Mouse (Mus musculus) forebrain, embryonic 11.5 days (tissue): ENCODE measurements around the gene Mapk8ip1. TPM values are rescaled to one million over a fixed set of nuclear protein-coding genes. Genes with fewer than 3 reads are reported as not detected.

Source experiments
- ATAC-seq: fragments of 200-750 bp; cut with Nextera tagmentation; replicated peaks from 2 replicates; pipeline ENCODE4 v1.8.0; 2017; ENCODE audit warnings: moderate TSS enrichment; ENCODE audit not compliant: low FRiP score
- DNase-seq: peaks from one replicate; pipeline ENCODE4 v3.0.0-alpha.2; 2017; ENCODE audit warnings: low spot score
- H3K27ac ChIP-seq: fragments of 300-500 bp; sonication (generic); 2 replicates; pipeline ENCODE4 v1.5.1; 2014; ENCODE audit warnings: low read depth, low read length
- H3K27me3 ChIP-seq: fragments of 300-500 bp; sonication (generic); 2 replicates; pipeline ENCODE4 v1.6.1; 2014; ENCODE audit warnings: mild to moderate bottlenecking, low read length, mixed read lengths; ENCODE audit not compliant: control insufficient read depth, insufficient read depth
- H3K36me3 ChIP-seq: fragments of 300-500 bp; sonication (generic); 2 replicates; pipeline ENCODE4 v1.6.1; 2014; ENCODE audit warnings: mild to moderate bottlenecking, low read length, moderate library complexity, mixed read lengths; ENCODE audit not compliant: control insufficient read depth, insufficient read depth
- H3K4me1 ChIP-seq: fragments of 300-500 bp; sonication (generic); replicated peaks from 2 replicates; pipeline ENCODE4 v1.6.1; 2014; ENCODE audit warnings: low read length, mixed read lengths; ENCODE audit not compliant: control insufficient read depth, insufficient read depth
- H3K4me2 ChIP-seq: fragments of 300-500 bp; sonication (generic); 2 replicates; pipeline ENCODE4 v1.6.1; 2014; ENCODE audit warnings: low read depth, mild to moderate bottlenecking, low read length, moderate library complexity, mixed read lengths; ENCODE audit not compliant: severe bottlenecking
- H3K4me3 ChIP-seq: fragments of 300-500 bp; sonication (generic); 2 replicates; pipeline ENCODE4 v1.5.1; 2014; ENCODE audit warnings: low read depth, low read length
- H3K9ac ChIP-seq: fragments of 300-500 bp; sonication (generic); 2 replicates; pipeline ENCODE4 v1.6.1; 2014; ENCODE audit warnings: low read length
- H3K9me3 ChIP-seq: fragments of 300-500 bp; sonication (generic); 2 replicates; pipeline ENCODE4 v1.6.1; 2016; ENCODE audit warnings: low read length, mixed read lengths; ENCODE audit not compliant: control insufficient read depth
- WGBS: fragments of 180-500 bp; shearing (Covaris S2); extraction: QIAGEN DNeasy Blood & Tissue Kit; methylation state at CpG from one replicate; pipeline ENCODE4 v1.1.7; 2014; 5-methylcytosine and 5-hydroxymethylcytosine counted together
- polyA plus RNA-seq: library from polyadenylated mRNA; unstranded; fragments of >200 nt; fragmentation: Nextera tagmentation; extraction: Ambion mirVana; gene quantifications from 2 replicates; pipeline ENCODE4 v1.2.1, GENCODE M21; 2014

The Mapk8ip1 gene
- 35.9 and 41.4 TPM in 2 replicates for polyA plus RNA-seq

DNA sequence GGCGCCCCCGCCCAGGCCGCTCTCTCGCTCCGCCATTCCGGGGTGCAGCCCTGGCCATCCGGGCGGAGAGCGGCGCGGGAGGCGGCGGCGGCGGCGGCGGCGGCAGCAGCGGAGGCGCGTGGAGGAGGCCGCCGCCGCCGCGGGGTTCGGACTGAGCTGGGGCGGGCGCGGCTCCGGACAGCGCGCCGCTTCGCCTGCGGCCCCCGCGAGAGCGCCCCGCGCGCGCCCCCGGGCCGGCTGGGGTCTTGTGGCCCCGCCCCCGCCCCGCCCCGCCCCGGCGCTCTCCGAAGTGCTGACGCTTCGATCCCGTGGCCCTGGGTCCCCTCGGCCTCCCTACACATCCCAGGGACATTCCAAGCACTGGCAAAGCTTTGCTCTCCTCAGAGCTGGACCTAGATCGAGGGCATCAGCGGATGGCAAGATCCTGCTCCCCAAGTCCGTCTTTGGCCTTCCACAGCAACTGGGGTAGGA lies at the start of gene Mapk8ip1:
Mapk8ip1 (minus strand) TSS at position 173 of the 471 bp plus-strand sequence.
- ATAC-seq, result peak; percentile 84
- peaks cover 6% of the 10 kb centered on the region; the same call in 1 of the 2 replicates for H3K4me1 ChIP-seq

DNA sequence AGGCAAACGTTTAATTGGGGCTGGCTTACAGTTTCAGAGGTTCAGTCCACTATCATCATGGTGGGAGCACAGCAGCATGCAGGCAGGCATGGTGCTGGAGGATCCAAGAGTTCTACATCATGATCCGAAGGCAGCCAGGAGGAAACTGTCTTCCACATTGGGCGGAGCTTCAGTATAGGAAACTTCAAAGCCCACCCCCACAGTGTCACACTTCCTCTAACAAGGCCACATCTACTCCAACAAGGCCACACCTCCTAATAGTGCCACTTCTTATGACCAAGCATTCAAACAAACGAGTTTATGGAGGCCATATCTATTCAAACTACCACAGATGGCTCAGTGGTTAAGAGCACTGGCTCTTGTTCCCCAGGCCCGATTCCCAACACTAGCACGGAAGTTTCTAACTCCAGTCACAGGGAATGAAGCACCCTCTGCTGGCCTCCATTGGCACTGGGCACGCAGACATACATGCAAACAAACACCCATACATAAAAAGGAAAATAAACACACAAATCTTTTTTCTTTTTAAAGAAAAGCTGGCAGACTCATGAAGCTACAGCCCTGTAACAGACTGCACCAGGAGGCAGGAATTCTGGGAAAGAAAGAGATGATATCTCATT lies 46.2 kb upstream of the Mapk8ip1 start:
- ATAC-seq, result no peak
- Histone ChIP-seq H3K4me2 (no peak overlapping the region), H3K9me3 (no peaks in the 10 kb centered on the region), H3K4me3 (no peak overlapping the region), H3K27ac (no peak overlapping the region), H3K27me3 (no peaks in the 10 kb centered on the region), H3K4me1 (no peaks in the 10 kb centered on the region), H3K9ac (no peak overlapping the region), H3K36me3 (no peaks in the 10 kb centered on the region)
- DNase-seq, result no peak
- WGBS, result 70% methylated on average over 7 of the region's 7 CpGs

More for the DNA sequence above, at the start of gene Mapk8ip1:
- Histone ChIP-seq H3K27ac (no peak within 1 kb of the TSS), H3K4me2 (peak within 1 kb of the TSS; percentile 84), H3K9me3 (no peaks in the 10 kb centered on the region), H3K9ac (peak within 1 kb of the TSS; percentile 88), H3K27me3 (no peaks in the 10 kb centered on the region), H3K36me3 (no peaks in the 10 kb centered on the region; the same call in 1 of the 2 replicates), H3K4me3 (peak within 1 kb of the TSS; percentile 72)
- peak; percentile 78 for DNase-seq
- WGBS, result 3% methylated on average over 28 of the region's 59 CpGs

DNA sequence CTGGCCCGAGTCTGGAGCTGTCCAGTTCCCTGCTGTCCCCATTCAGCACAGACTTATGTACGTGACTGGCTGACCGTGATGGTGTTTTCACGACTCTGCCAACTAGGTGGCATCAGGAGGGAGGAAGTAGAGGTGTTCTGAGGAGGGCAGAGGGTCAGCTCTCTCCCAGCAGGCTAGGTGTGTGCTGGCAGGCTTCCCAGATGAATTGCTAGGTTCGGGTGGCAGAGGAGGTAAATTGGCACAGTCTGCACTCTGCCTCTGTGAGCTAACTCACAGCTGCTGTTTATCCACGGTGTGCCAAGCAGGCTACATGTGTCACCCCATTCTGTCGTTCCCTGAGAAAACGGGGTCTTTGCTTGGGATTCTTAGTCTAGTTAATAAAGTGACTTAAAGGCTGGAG lies 45.6 kb upstream of the Mapk8ip1 start:
- WGBS, result 82% methylated on average over 8 of the region's 8 CpGs
- H3K9me3 ChIP-seq, result no peaks in the 10 kb centered on the region
- H3K27ac ChIP-seq, result no peak overlapping the region
- no peak overlapping the region for H3K4me3 ChIP-seq
- H3K4me2 ChIP-seq, result no peak overlapping the region
- DNase-seq (no peak), ATAC-seq (no peak)
- H3K4me1 ChIP-seq, result no peaks in the 10 kb centered on the region
- H3K36me3 ChIP-seq, result no peaks in the 10 kb centered on the region
- H3K9ac ChIP-seq, result no peak overlapping the region
- no peaks in the 10 kb centered on the region for H3K27me3 ChIP-seq

DNA sequence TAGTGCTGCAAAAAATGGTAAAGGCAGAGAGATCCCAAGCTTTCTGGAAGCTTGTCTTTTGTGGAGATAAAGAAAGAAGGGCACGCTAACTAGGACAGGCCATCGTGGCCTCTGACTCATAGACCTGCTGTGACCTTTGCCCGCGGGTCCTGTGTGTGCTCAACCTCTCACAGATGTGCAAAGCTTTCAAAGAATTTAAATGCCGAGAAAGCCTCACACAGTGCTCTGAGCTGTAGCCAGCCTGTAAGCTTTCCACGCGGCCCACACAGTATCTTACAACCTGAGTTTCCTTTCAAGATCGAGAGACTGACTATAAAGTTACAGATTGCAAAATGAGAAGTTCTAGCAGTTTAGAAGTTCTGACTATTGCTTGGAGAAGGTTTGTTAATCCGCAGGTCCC lies 44.8 kb upstream of the Mapk8ip1 start:
- Histone ChIP-seq H3K27me3 (no peaks in the 10 kb centered on the region), H3K36me3 (no peaks in the 10 kb centered on the region), H3K4me2 (no peak overlapping the region), H3K9ac (no peak overlapping the region), H3K9me3 (no peaks in the 10 kb centered on the region), H3K4me1 (no peaks in the 10 kb centered on the region), H3K4me3 (no peak overlapping the region), H3K27ac (no peak overlapping the region)
- ATAC-seq (no peak), DNase-seq (no peak)
- 49% methylated on average over 9 of the region's 9 CpGs for WGBS

DNA sequence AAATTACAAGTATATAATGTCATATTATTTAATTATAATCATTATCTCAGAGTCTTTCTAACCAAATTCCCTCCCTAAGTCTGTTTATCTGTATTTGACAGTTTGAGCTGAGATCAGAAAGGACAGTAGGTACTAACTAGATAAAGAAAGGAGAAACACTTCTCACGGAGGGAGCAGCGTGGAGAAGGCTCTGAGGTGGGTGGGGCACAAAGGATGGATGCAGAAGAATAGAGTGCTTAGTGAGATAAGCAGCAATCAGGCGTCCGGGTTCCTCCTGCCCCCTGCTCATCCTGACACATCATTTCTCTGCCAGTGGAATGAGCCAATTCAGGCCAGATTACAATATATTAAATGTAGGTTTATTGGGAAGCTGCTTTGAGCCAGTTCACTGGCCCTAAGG lies 43.3 kb upstream of the Mapk8ip1 start:
- 77% methylated on average over 4 of the region's 4 CpGs for WGBS
- Histone ChIP-seq H3K9me3 (no peaks in the 10 kb centered on the region), H3K9ac (no peak overlapping the region), H3K4me1 (no peaks in the 10 kb centered on the region), H3K4me2 (no peak overlapping the region), H3K4me3 (no peak overlapping the region), H3K36me3 (no peaks in the 10 kb centered on the region), H3K27ac (no peak overlapping the region), H3K27me3 (no peaks in the 10 kb centered on the region)
- ATAC-seq, result no peak
- no peak for DNase-seq

DNA sequence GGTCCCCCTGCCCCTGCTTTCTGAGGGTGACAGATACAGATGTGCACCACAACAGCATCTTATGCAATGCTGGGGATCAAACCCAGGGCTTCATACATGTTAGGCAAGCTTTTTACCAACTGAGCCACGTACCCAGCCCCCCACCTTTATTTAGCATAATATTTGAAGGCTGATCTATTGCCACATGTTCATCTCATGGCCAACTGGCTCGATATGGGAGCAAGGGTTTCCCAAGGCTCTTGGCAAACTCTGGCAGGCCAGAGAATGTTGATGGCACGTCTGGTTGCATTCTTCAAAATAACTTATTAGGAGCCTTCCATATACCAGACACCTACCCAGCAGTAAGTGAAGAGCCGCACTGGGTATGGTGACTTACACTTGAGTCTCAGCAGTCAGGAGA lies 42.2 kb upstream of the Mapk8ip1 start:
- 82% methylated on average over 4 of the region's 4 CpGs for WGBS
- H3K4me3 ChIP-seq, result no peak overlapping the region

DNA sequence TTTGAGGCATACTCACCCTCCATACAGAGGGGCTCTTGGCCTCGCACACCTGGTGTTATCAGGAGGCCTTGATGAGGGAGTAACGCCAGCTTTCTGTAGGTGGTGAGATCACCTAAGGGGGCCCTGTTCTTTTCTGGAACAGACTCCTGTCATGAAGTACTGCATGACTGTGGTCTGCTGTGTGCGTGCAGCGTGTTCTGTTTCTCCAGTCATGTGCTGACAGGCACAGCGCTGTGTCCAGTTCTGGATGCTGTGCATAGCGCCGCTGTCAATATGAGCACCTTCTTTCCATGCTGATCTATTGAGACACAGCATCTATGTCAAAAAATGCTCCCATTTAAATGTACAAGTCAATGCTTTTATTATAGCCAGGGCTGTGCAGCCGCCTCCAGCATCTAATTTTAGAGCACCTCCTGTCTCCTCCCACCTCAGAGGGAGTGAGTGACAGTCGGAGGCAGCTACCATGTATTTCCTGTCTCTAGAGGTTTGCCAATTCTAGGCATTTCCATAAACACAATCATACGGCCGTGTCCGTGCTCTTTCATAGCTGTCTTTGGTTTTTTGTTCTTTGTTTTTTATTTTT lies 41.4 kb upstream of the Mapk8ip1 start:
- H3K27me3 ChIP-seq, result no peaks in the 10 kb centered on the region
- no peak overlapping the region for H3K4me3 ChIP-seq
- DNase-seq, result no peak
- H3K4me2 ChIP-seq, result no peak overlapping the region
- 86% methylated on average over 12 of the region's 12 CpGs for WGBS
- no peak overlapping the region for H3K27ac ChIP-seq
- H3K9me3 ChIP-seq, result no peaks in the 10 kb centered on the region
- no peaks in the 10 kb centered on the region for H3K36me3 ChIP-seq
- H3K4me1 ChIP-seq, result no peaks in the 10 kb centered on the region
- H3K9ac ChIP-seq, result no peak overlapping the region
- no peak for ATAC-seq

More for the DNA sequence above, 42.2 kb upstream of the Mapk8ip1 start:
- Histone ChIP-seq H3K9ac (no peak overlapping the region), H3K4me2 (no peak overlapping the region), H3K27ac (no peak overlapping the region), H3K4me1 (no peaks in the 10 kb centered on the region), H3K27me3 (no peaks in the 10 kb centered on the region), H3K9me3 (no peaks in the 10 kb centered on the region), H3K36me3 (no peaks in the 10 kb centered on the region)
- DNase-seq (no peak), ATAC-seq (no peak)

DNA sequence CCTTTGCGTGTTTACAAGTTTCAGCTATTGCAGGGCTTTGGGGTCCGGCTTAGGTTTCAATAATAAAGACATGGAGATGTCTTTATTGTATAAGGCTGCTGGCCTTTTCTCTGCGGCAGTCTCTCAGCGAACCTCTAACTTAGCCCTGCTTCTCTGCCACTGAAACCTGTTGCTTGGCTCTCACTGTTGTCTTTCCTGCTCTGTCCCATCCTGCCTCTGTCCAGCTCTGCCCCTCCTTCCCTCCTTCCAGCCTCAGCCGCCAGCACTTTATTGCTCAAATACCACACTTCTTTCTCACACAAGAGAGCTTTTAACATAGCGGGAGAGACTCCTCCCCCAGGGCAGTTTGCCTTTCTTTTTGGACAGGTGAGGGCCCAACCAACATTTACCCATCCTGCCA lies 39.4 kb upstream of the Mapk8ip1 start:
- Histone ChIP-seq H3K4me1 (no peaks in the 10 kb centered on the region), H3K27ac (no peak overlapping the region), H3K36me3 (no peaks in the 10 kb centered on the region), H3K27me3 (no peaks in the 10 kb centered on the region), H3K9ac (no peak overlapping the region), H3K4me3 (no peak overlapping the region), H3K4me2 (no peak overlapping the region), H3K9me3 (no peaks in the 10 kb centered on the region)
- 63% methylated on average over 6 of the region's 6 CpGs for WGBS
- ATAC-seq, result no peak
- no peak for DNase-seq

DNA sequence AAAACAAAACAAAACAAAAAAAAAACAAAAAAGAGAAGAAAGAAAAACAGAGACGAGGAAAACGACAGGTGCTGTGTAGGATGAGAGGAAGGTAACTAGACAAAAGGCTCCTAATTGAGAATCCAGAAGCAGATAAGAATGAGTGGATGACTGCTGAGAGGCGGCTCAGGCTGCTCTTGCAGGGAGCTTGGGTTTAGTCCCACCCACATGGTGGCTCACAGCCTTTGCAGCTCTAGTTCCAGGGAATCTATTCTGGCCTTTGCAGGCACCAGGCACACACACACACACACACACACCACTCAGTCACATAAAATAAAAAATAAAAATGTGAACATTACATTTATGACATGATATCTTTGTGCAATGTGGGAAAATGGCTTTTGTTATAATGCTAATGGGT lies 37.5 kb upstream of the Mapk8ip1 start:
- no peak overlapping the region for H3K27ac ChIP-seq
- 69% methylated on average over 3 of the region's 3 CpGs for WGBS
- H3K9ac ChIP-seq, result no peak overlapping the region
- no peak overlapping the region for H3K4me2 ChIP-seq
- H3K36me3 ChIP-seq, result no peaks in the 10 kb centered on the region
- H3K27me3 ChIP-seq, result no peaks in the 10 kb centered on the region
- DNase-seq (no peak), ATAC-seq (no peak)
- H3K9me3 ChIP-seq, result no peaks in the 10 kb centered on the region
- no peaks in the 10 kb centered on the region; the same call in 1 of the 2 replicates for H3K4me1 ChIP-seq
- H3K4me3 ChIP-seq, result no peak overlapping the region
